In the genomic region with DNA sequence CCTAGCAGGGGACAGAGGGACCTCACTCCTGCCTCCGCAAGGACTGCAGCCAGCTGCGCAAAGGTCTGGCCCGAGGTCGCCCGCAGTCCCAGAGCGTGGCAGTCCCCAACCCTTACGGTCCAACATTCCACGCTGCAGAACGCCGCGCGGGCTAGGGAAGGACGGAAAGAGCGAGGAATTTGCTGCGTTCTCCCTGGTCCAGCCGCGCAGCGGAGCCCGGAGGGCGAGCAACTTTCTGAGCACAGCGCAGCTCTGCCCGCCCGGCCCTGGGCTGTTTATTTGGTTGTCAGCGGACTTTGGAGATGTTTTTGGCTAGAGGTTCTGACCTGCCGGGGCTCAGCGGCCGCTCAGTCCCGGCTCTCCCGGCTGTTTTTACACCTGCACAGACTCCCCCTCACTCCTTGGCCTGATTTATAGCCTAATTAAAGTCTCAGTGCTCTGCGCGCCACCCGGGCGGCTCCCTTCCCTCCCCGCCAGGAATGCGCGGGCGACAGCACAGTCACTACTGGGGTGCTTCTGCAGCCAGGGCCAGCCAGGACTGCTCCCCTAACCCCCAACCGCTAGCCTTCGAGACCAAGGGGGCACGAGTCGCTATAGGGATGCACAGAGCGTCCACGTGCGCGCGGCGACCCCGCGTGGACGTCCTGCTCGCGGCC, we compare ENCODE assay signal across 9 mouse cellular contexts. TPM values are rescaled to one million over a fixed set of nuclear protein-coding genes. Genes with fewer than 3 reads are reported as not detected.
DNase-seq lines count a peak whose midpoint lies in the region; ATAC-seq and TF ChIP-seq lines count a peak whose summit lies in the region.
"Had no signal": no experiment of that assay in that cellular context is flagged by ENCODE, and none has a peak within 500 bp of the region (broad histone marks: within the 10 kb centered on the region; RNA-seq: fewer than 3 reads in every experiment).

No protein-coding gene starts in this region.

- no peak for TF ChIP-seq CTCF in heart, postnatal 0 days (IDR thresholded peaks at IDR 0.05; ENCODE audit: low read depth)

- TF ChIP-seq POLR2A in limb, embryonic 14.5 days (IDR thresholded peaks at IDR 0.05; ENCODE audit: borderline replicate concordance, extremely low read depth, insufficient read depth, insufficient read length), result no peak

- ATAC-seq in cerebellum, adult (ENCODE audit: insufficient number of reproducible peaks, low FRiP score, low TSS enrichment), result peak; percentile 45; the same call in 1 of the 2 replicates
- ATAC-seq in heart, postnatal 0 days (ENCODE audit: insufficient read depth, low read depth), result no peak
- peak; percentile 63; the same call in 1 of the 2 replicates for ATAC-seq in limb, embryonic 14.5 days (ENCODE audit: low FRiP score, low read depth)
- peak; percentile 37; the same call in 1 of the 2 replicates for ATAC-seq in stomach, embryonic 16.5 days (ENCODE audit: insufficient read depth, low FRiP score)

- 2% methylated on average over 50 of the region's 52 CpGs for WGBS in heart, postnatal 0 days
- 4% methylated on average over 52 of the region's 52 CpGs for WGBS in limb, embryonic 14.5 days
- under 1% methylated on average over 52 of the region's 52 CpGs for WGBS in stomach, embryonic 16.5 days

- H3K27me3 ChIP-seq in heart, postnatal 0 days (ENCODE audit: control insufficient read depth, insufficient read depth, low read length), result peaks cover 91% of the 10 kb centered on the region
- H3K27me3 ChIP-seq in limb, embryonic 14.5 days (ENCODE audit: control insufficient read depth, insufficient read depth, low read length), result peaks cover 89% of the 10 kb centered on the region
- peaks cover 79% of the 10 kb centered on the region for H3K27me3 ChIP-seq in stomach, embryonic 16.5 days (ENCODE audit: control insufficient read depth, insufficient read depth, low read length)

- peak overlapping the region; percentile 7 for H3K4me3 ChIP-seq in heart, postnatal 0 days (ENCODE audit: low read depth, low read length)
- peak overlapping the region; percentile 31 for H3K4me3 ChIP-seq in limb, embryonic 14.5 days (replicated peaks; ENCODE audit: low read length)
- H3K4me3 ChIP-seq in stomach, embryonic 16.5 days (replicated peaks; ENCODE audit: low read length), result peak overlapping the region; percentile 20

- H3K9ac ChIP-seq in heart, postnatal 0 days (replicated peaks; ENCODE audit: low read depth, low read length), result no peak overlapping the region
- no peak overlapping the region for H3K9ac ChIP-seq in limb, embryonic 14.5 days (ENCODE audit: low read depth, low read length, severe bottlenecking)
- H3K9ac ChIP-seq in stomach, embryonic 16.5 days (ENCODE audit: low read length), result no peak overlapping the region

- H3K27ac ChIP-seq in heart, postnatal 0 days (ENCODE audit: low read depth), result no peak overlapping the region
- H3K27ac ChIP-seq in limb, embryonic 14.5 days (replicated peaks; ENCODE audit: low read depth, low read length), result no peak overlapping the region
- no peak overlapping the region for H3K27ac ChIP-seq in stomach, embryonic 16.5 days (ENCODE audit: low read length)

- DNase-seq in cerebellum, adult 18-20 months, result no peak
- peak; percentile 35 for DNase-seq in MN1 (ENCODE audit: low spot score)
- DNase-seq in heart, postnatal 0 days (ENCODE audit: low spot score), result no peak
- no peak for DNase-seq in limb, embryonic 14.5 days (ENCODE audit: low spot score)
- no peak for DNase-seq in layer of hippocampus, adult 9-10 months (ENCODE audit: low spot score)
- no peak for DNase-seq in cerebellum, adult 11 months

- no peaks in the 10 kb centered on the region for H3K36me3 ChIP-seq in heart, postnatal 0 days (replicated peaks; ENCODE audit: control insufficient read depth, insufficient read depth, low read length)
- H3K36me3 ChIP-seq in limb, embryonic 14.5 days (ENCODE audit: control insufficient read depth, insufficient read depth, low read length), result no peaks in the 10 kb centered on the region
- H3K36me3 ChIP-seq in stomach, embryonic 16.5 days (ENCODE audit: control insufficient read depth, insufficient read depth, low read length), result no peaks in the 10 kb centered on the region

- TF ChIP-seq EP300 in heart, postnatal 0 days (IDR thresholded peaks at IDR 0.05; ENCODE audit: low read depth), result no peak

- H3K4me2 ChIP-seq in heart, postnatal 0 days (ENCODE audit: low read depth, low read length), result peak overlapping the region; percentile 6
- peak overlapping the region; percentile 50 for H3K4me2 ChIP-seq in limb, embryonic 14.5 days (replicated peaks; ENCODE audit: low read depth, low read length, severe bottlenecking)
- peak overlapping the region; percentile 32; the same call in 1 of the 2 replicates for H3K4me2 ChIP-seq in stomach, embryonic 16.5 days (ENCODE audit: low read depth, low read length)

- no peaks in the 10 kb centered on the region for H3K9me3 ChIP-seq in heart, postnatal 0 days (replicated peaks; ENCODE audit: control insufficient read depth, low read length)
- no peaks in the 10 kb centered on the region for H3K9me3 ChIP-seq in limb, embryonic 14.5 days (ENCODE audit: control insufficient read depth, low read length)
- H3K9me3 ChIP-seq in stomach, embryonic 16.5 days (replicated peaks; ENCODE audit: control insufficient read depth, low read length), result no peaks in the 10 kb centered on the region

- no peaks in the 10 kb centered on the region for H3K4me1 ChIP-seq in heart, postnatal 0 days (ENCODE audit: control insufficient read depth, insufficient read depth)
- H3K4me1 ChIP-seq in limb, embryonic 14.5 days (ENCODE audit: control insufficient read depth, insufficient read depth, low read length), result peaks cover 9% of the 10 kb centered on the region
- H3K4me1 ChIP-seq in stomach, embryonic 16.5 days (ENCODE audit: control insufficient read depth, insufficient read depth, low read length), result peaks cover 7% of the 10 kb centered on the region; the same call in 1 of the 2 replicates

RNA-seq across cellular contexts. Expression of gene Foxd1, which starts 11.9 kb away (rescaled TPM):
- total RNA-seq in heart, postnatal 0 days (2014; rRNA removed; ENCODE audit: low replicate concordance), result not detected in 2 replicates
- not detected in 2 replicates for polyA plus RNA-seq in heart, postnatal 0 days (2015; fragmentation: Nextera tagmentation; extraction: Ambion mirVana)
- polyA plus RNA-seq in limb, embryonic 14.5 days (2012; rRNA removed), result 0.89 and 1.0 TPM in 2 replicates
- 0.32 and 0.46 TPM in 2 replicates for polyA plus RNA-seq in limb, embryonic 14.5 days (2014; fragmentation: Nextera tagmentation; extraction: Ambion mirVana)
- polyA plus RNA-seq in stomach, embryonic 16.5 days (2015; fragmentation: Nextera tagmentation; extraction: Ambion mirVana), result 0.04 TPM in 1 of 2 replicates, not detected in the other
- total RNA-seq: common myeloid progenitor, adult 5-6 weeks had no signal

RNA-seq across cellular contexts. Expression of gene Btf3, which starts 49.1 kb away (rescaled TPM):
- total RNA-seq in heart, postnatal 0 days (2014; rRNA removed; ENCODE audit: low replicate concordance), result 208 and 210 TPM in 2 replicates
- polyA plus RNA-seq in heart, postnatal 0 days (2015; fragmentation: Nextera tagmentation; extraction: Ambion mirVana), result 384 and 393 TPM in 2 replicates
- polyA plus RNA-seq in limb, embryonic 14.5 days (2012; rRNA removed), result 403 and 867 TPM in 2 replicates
- polyA plus RNA-seq in limb, embryonic 14.5 days (2014; fragmentation: Nextera tagmentation; extraction: Ambion mirVana), result 702 and 731 TPM in 2 replicates
- polyA plus RNA-seq in stomach, embryonic 16.5 days (2015; fragmentation: Nextera tagmentation; extraction: Ambion mirVana), result 531 and 636 TPM in 2 replicates
